In the genomic region with DNA sequence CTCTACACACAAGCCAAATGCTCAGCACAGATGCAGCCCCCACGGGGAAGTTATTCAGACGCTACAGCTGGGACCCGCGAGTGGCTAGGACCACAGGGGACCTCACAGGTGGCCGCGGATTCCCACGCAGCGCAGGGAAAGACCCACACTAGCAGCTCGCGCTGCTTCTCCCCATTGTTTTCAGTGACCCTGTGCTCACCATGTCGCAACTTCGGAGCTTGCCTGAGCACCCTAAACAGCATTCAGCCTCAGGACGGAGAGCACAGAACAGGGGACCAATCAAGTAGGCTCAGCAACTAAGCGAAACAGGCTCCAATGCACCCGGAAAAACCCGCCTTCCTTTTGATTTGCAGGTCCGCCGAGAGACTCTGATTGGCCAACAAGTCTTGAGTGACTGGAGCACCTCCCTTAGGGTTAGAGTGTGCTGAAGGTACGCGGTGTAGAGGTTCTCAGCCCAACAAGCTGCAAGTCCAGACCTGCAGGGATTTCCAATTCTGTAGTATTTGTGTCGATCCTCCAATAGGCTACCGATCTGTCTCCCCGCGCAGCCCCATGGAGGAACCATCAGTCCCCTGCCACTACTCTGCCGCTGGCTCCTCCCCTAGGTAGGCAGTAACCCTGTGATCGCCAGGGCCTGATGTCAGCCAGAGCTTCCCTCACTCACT, we compare ENCODE assay signal across 8 mouse cellular contexts. TPM values are rescaled to one million over a fixed set of nuclear protein-coding genes. Genes with fewer than 3 reads are reported as not detected.
DNase-seq lines count a peak whose midpoint lies in the region; ATAC-seq lines count a peak whose summit lies in the region.
"Not testable (repeated sequence)": the region's sequence is repeated elsewhere in the genome, so short reads cannot be mapped to it uniquely, and the experiment has no call there.

A gene (minus strand): TSS at position 505 of the 665 bp plus-strand sequence.

- not testable (repeated sequence) for H3K36me3 ChIP-seq in heart, embryonic 14.5 days (ENCODE audit: control insufficient read depth, insufficient read depth, low read length); liver, embryonic 13.5 days; stomach, embryonic 16.5 days (ENCODE audit: control insufficient read depth, insufficient read depth, low read length)

- H3K9ac ChIP-seq in heart, embryonic 14.5 days (ENCODE audit: low read length): peak within 1 kb of the TSS; percentile 78
- peak within 1 kb of the TSS; percentile 74 for H3K9ac ChIP-seq in liver, embryonic 13.5 days
- peak within 1 kb of the TSS; percentile 84 for H3K9ac ChIP-seq in stomach, embryonic 16.5 days (ENCODE audit: low read length)

- DNase-seq in CD4-positive, CD25-positive, alpha-beta regulatory T cell, adult 2 months (ENCODE audit: low read depth, low spot score): peak; percentile 91
- DNase-seq in fibroblast of lung, adult 2 months (ENCODE audit: low read depth): peak; percentile 74
- peak; percentile 86 for DNase-seq in kidney, postnatal 14 days
- DNase-seq in liver, embryonic 13.5 days: peak; percentile 77
- DNase-seq in neural tube, embryonic 10.5 days (ENCODE audit: extremely low spot score, low spot score): peak; percentile 74

- peak; percentile 97 for ATAC-seq in heart, embryonic 14.5 days (ENCODE audit: insufficient number of reproducible peaks, insufficient read depth, low FRiP score, low read depth)
- peak; percentile 97 for ATAC-seq in liver, embryonic 13.5 days (ENCODE audit: low read depth)
- ATAC-seq in stomach, embryonic 16.5 days (ENCODE audit: insufficient read depth, low FRiP score): peak; percentile 98

- H3K4me1 ChIP-seq in brown adipose tissue, adult 24 weeks (ENCODE audit: control insufficient read depth, insufficient read depth, insufficient read length, low read length); heart, embryonic 14.5 days (ENCODE audit: control insufficient read depth in 2 of 2, insufficient read depth in 2 of 2, low read length in 2 of 2); liver, embryonic 13.5 days (replicated peaks); stomach, embryonic 16.5 days (ENCODE audit: control insufficient read depth, insufficient read depth, low read length): not testable (repeated sequence)

- H3K4me3 ChIP-seq in brown adipose tissue, adult 24 weeks (ENCODE audit: insufficient read depth, low read depth, low read length): peak within 1 kb of the TSS; percentile 69
- peak within 1 kb of the TSS; percentile 60 to 84 for H3K4me3 ChIP-seq in heart, embryonic 14.5 days (ENCODE audit: control insufficient read depth in 1 of 2, insufficient read depth in 1 of 2, low read depth in 1 of 2, low read length in 2 of 2)
- peak within 1 kb of the TSS; percentile 68 for H3K4me3 ChIP-seq in liver, embryonic 13.5 days (replicated peaks)
- H3K4me3 ChIP-seq in stomach, embryonic 16.5 days (replicated peaks; ENCODE audit: low read length): peak within 1 kb of the TSS; percentile 76

- H3K27me3 ChIP-seq in heart, embryonic 14.5 days (ENCODE audit: control insufficient read depth, insufficient read depth, low read length); liver, embryonic 13.5 days; stomach, embryonic 16.5 days (ENCODE audit: control insufficient read depth, insufficient read depth, low read length): not testable (repeated sequence)

- H3K9me3 ChIP-seq in heart, embryonic 14.5 days (ENCODE audit: control insufficient read depth, low read length); liver, embryonic 13.5 days (replicated peaks); stomach, embryonic 16.5 days (replicated peaks; ENCODE audit: control insufficient read depth, low read length): not testable (repeated sequence)

- H3K4me2 ChIP-seq in heart, embryonic 14.5 days (ENCODE audit: low read length): peak within 1 kb of the TSS; percentile 79
- H3K4me2 ChIP-seq in liver, embryonic 13.5 days: peak within 1 kb of the TSS; percentile 68
- H3K4me2 ChIP-seq in stomach, embryonic 16.5 days (ENCODE audit: low read depth, low read length): peak within 1 kb of the TSS; percentile 58

- WGBS in heart, embryonic 14.5 days: under 1% methylated on average over 24 of the region's 26 CpGs
- under 1% methylated on average over 26 of the region's 26 CpGs for WGBS in liver, embryonic 13.5 days (ENCODE audit: insufficient replicate concordance)
- under 1% methylated on average over 26 of the region's 26 CpGs for WGBS in stomach, embryonic 16.5 days

- H3K27ac ChIP-seq in brown adipose tissue, adult 24 weeks (replicated peaks; ENCODE audit: low read depth, low read length): not testable (repeated sequence)
- H3K27ac ChIP-seq in heart, embryonic 14.5 days (replicated peaks in 1 of 2; ENCODE audit: control insufficient read depth in 1 of 2, insufficient read depth in 1 of 2, low read depth in 2 of 2, low read length in 2 of 2): peak within 1 kb of the TSS; percentile 37 to 47; a peak in 1 of 4 replicates
- H3K27ac ChIP-seq in liver, embryonic 13.5 days: peak within 1 kb of the TSS; percentile 54
- peak within 1 kb of the TSS; percentile 84 for H3K27ac ChIP-seq in stomach, embryonic 16.5 days (ENCODE audit: low read length)

RNA-seq across cellular contexts. Expression of the gene that starts here (rescaled TPM):
- 0.55 TPM in 1 of 2 replicates, not detected in the other for polyA plus RNA-seq in brown adipose tissue, adult 24 weeks (2012; ENCODE audit: insufficient read depth, insufficient read length, missing spikeins)
- polyA plus RNA-seq in heart, embryonic 14.5 days (2014; fragmentation: Nextera tagmentation; extraction: Ambion mirVana): 0.66 and 0.73 TPM in 2 replicates
- polyA plus RNA-seq in liver, embryonic 13.5 days (2015; fragmentation: Nextera tagmentation; extraction: Ambion mirVana): 0.63 and 0.72 TPM in 2 replicates
- polyA plus RNA-seq in stomach, embryonic 16.5 days (2015; fragmentation: Nextera tagmentation; extraction: Ambion mirVana): 2.3 and 2.9 TPM in 2 replicates

Comparison
In these comparisons a context has a peak if more than half of its experiments do, and no peak if none do; other contexts are left out.
1. Peak in ATAC-seq, H3K4me3 ChIP-seq, H3K27ac ChIP-seq, H3K9ac ChIP-seq and H3K4me2 ChIP-seq in heart, embryonic 14.5 days; RNA of the gene not detected or under 1 TPM.
2. Peak in DNase-seq, ATAC-seq, H3K4me3 ChIP-seq, H3K27ac ChIP-seq, H3K9ac ChIP-seq and H3K4me2 ChIP-seq in liver, embryonic 13.5 days; RNA of the gene not detected or under 1 TPM.